Mouse (Mus musculus) lung, adult 2 months (tissue): ENCODE measurements at regions not wholly inside any gene's neighbourhood (a gene's known extent, or its start where the extent isn't known, plus 50 kb on each side); places are given as distances from the start of the nearest gene placed in this dataset.

ENCODE experiments used
- DNase-seq: peaks from one replicate; pipeline ENCODE4 v3.0.0; 2022
- H3K4me1 ChIP-seq: fragments of 200-500 bp; 2 replicates; pipeline ENCODE4 v1.6.1; 2011; ENCODE audit warnings: low read length; ENCODE audit not compliant: control insufficient read depth, insufficient read depth
- H3K4me3 ChIP-seq: fragments of 200-500 bp; replicated peaks from 2 replicates; pipeline ENCODE3; 2011; ENCODE audit warnings: low read depth, mild to moderate bottlenecking, control low read depth, low read length; ENCODE audit errors: extremely low read depth
- CTCF ChIP-seq: fragments of 200-500 bp; IDR thresholded peaks from 2 replicates; pipeline ENCODE4 v1.5.1; 2011; ENCODE audit warnings: mild to moderate bottlenecking, low read length, control low read depth; ENCODE audit not compliant: insufficient read depth
- POLR2A ChIP-seq: fragments of 200-500 bp; IDR thresholded peaks from 2 replicates; pipeline ENCODE4 v1.6.1; 2011; ENCODE audit warnings: low read depth, mild to moderate bottlenecking, control low read depth, low read length, borderline replicate concordance; ENCODE audit errors: extremely low read depth
- WGBS: fragments of 180-500 bp; shearing (Covaris S2); methylation state at CpG from one replicate; pipeline ENCODE4 v1.1.7; 2018; 5-methylcytosine and 5-hydroxymethylcytosine counted together

- no peak for TF ChIP-seq CTCF
- no peak for TF ChIP-seq POLR2A
- DNase-seq: no peak
- Histone ChIP-seq H3K4me3 (no peak overlapping the region), H3K4me1 (no peaks in the 10 kb centered on the region; the same call in 1 of the 2 replicates)
- 65% methylated on average over 2 of the region's 2 CpGs for WGBS
These were observed 1258.7 kb upstream of the A1bg start for GRCm38 (mm10) chr15:62181454-62181910.

GRCm38 (mm10) chr15:62180718-62181117, 1257.9 kb upstream of the A1bg start:
- Histone ChIP-seq H3K4me3 (no peak overlapping the region), H3K4me1 (no peaks in the 10 kb centered on the region; the same call in 1 of the 2 replicates)
- 79% methylated on average over 3 of the region's 3 CpGs for WGBS
- TF ChIP-seq POLR2A (no peak), CTCF (no peak)
- DNase-seq: no peak

GRCm38 (mm10) chr15:62179801-62180200, 1257.0 kb upstream of the A1bg start:
- DNase-seq: no peak
- Histone ChIP-seq H3K4me3 (no peak overlapping the region), H3K4me1 (no peaks in the 10 kb centered on the region; the same call in 1 of the 2 replicates)
- whole genome bisulfite sequencing: 79% methylated on average over 2 of the region's 2 CpGs
- TF ChIP-seq POLR2A (no peak), CTCF (no peak)

- peaks cover 4% of the 10 kb centered on the region for H3K4me1 ChIP-seq
- DNase-seq: no peak
- 68% methylated on average over 6 of the region's 6 CpGs for WGBS
- TF ChIP-seq POLR2A (no peak), CTCF (no peak)
- H3K4me3 ChIP-seq: no peak overlapping the region
These were observed 1255.8 kb upstream of the A1bg start for GRCm38 (mm10) chr15:62178568-62178967.

GRCm38 (mm10) chr15:62177768-62178410, 1255.1 kb upstream of the A1bg start:
- Histone ChIP-seq H3K4me3 (no peak overlapping the region), H3K4me1 (peaks cover 7% of the 10 kb centered on the region)
- DNase-seq: no peak
- 82% methylated on average over 9 of the region's 9 CpGs for WGBS
- TF ChIP-seq POLR2A: no peak
- no peak for TF ChIP-seq CTCF

GRCm38 (mm10) chr15:62176076-62176475, 1253.3 kb upstream of the A1bg start:
- H3K4me3 ChIP-seq: no peak overlapping the region
- H3K4me1 ChIP-seq: peaks cover 7% of the 10 kb centered on the region
- no peak for TF ChIP-seq CTCF
- no peak for TF ChIP-seq POLR2A
- WGBS: 88% methylated on average over 2 of the region's 2 CpGs
- no peak for DNase-seq

- no peak for TF ChIP-seq CTCF
- TF ChIP-seq POLR2A: no peak
- Histone ChIP-seq H3K4me3 (no peak overlapping the region), H3K4me1 (peaks cover 7% of the 10 kb centered on the region)
- no peak for DNase-seq
- WGBS: 76% methylated on average over 10 of the region's 10 CpGs
These were observed 1251.1 kb upstream of the A1bg start for GRCm38 (mm10) chr15:62173633-62174543.

- 84% methylated on average over 7 of the region's 7 CpGs for WGBS
- TF ChIP-seq POLR2A (no peak), CTCF (no peak)
- DNase-seq: no peak
- H3K4me1 ChIP-seq: peaks cover 10% of the 10 kb centered on the region
- H3K4me3 ChIP-seq: no peak overlapping the region
These were observed 1248.8 kb upstream of the A1bg start for GRCm38 (mm10) chr15:62171632-62172031.

- no peak for DNase-seq
- Histone ChIP-seq H3K4me1 (peaks cover 13% of the 10 kb centered on the region), H3K4me3 (no peak overlapping the region)
- TF ChIP-seq POLR2A: no peak
- no peak for TF ChIP-seq CTCF
- 63% methylated on average over 2 of the region's 2 CpGs for WGBS
These were observed 1248.4 kb upstream of the A1bg start for GRCm38 (mm10) chr15:62171167-62171566.
